Mouse (Mus musculus): ENCODE measurements at regions not wholly inside any gene's neighbourhood (a gene's known extent, or its start where the extent isn't known, plus 50 kb on each side); places are given as distances from the start of the nearest gene placed in this dataset.
"Not testable (repeated sequence)": the region's sequence is repeated elsewhere in the genome, so short reads cannot be mapped to it uniquely, and the experiment has no call there.

DNA sequence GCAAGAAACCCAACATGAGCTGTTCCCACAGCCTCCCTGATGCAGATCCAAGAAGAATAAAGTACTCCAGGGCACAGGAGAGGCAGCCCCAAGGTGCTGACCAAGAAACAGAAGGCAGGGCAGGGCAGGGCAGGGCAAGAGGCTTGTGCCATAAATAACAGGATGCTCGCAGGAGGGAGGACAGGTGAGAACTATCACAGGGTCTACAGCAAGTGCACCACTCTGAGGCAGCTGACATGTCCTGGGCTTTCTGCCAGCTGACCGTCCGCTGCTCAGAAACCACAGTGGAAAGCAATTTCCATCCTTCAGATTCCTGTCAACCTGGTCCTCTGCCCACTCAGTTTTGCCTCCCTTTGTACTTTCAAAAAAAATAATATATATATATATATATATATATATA, 77.0 kb upstream of the Xcl1 start:
- H3K27ac ChIP-seq (ENCODE audit: low read depth): no peak overlapping the region
- TF ChIP-seq CTCF (IDR thresholded peaks at IDR 0.05; ENCODE audit: low read depth) (no peak), EP300 (IDR thresholded peaks at IDR 0.05; ENCODE audit: low read depth) (no peak)
- no peak for DNase-seq
- H3K36me3 ChIP-seq (replicated peaks; ENCODE audit: insufficient read depth, low read length): no peaks in the 10 kb centered on the region
- no peak overlapping the region for H3K4me3 ChIP-seq (ENCODE audit: low read depth, low read length)
- 70% methylated on average over 3 of the region's 3 CpGs for WGBS (ENCODE audit: insufficient replicate concordance)
- no peaks in the 10 kb centered on the region for H3K9me3 ChIP-seq (ENCODE audit: low read length)
- H3K9ac ChIP-seq (replicated peaks): no peak overlapping the region
- H3K4me1 ChIP-seq (ENCODE audit: insufficient read depth): no peaks in the 10 kb centered on the region
- H3K27me3 ChIP-seq (ENCODE audit: insufficient read depth, low read length): no peaks in the 10 kb centered on the region
- ATAC-seq: no peak
- H3K4me2 ChIP-seq (ENCODE audit: low read depth, low read length): no peak overlapping the region

DNA sequence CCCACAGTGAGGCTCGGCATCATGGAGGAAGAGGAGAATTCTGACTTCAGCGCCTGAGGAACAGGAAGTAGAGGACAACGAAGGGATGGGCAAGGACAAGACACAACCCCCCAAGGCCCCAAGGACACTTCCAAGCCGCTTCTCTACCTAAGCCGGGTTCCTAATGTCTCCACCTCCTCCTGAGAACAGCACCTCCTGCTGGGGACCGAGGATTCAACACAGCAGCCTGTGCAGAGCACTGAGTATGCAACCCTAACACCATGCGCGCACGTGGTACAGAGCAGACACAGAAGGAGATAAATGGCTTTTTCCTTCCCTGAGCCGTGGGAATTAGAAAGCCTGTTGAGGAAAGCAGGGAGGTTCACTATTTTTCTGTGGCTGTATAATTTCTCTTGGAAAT, 64.2 kb upstream of the Xcl1 start:
- WGBS (ENCODE audit: insufficient replicate concordance): 69% methylated on average over 10 of the region's 10 CpGs

DNA sequence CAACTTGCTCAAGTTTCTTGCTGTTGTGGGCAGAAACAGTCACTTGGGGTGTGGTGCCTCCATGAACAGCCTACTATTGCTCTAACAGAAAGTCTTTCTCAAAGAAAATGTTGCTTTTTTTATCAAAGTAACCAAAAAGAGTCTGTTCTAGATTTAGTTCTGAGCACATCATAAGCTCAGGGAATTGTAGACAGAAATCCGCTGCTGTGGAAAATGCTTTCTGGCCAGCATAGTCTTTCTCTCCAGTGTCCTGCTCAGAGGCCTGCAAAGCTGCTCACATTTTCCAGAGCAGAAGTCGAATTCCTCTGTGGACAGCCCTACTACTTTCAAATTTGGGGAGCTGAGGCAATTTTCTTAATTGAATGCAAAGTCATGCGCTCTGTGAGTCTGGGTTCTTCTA, 63.3 kb upstream of the Xcl1 start:
- 72% methylated on average over 3 of the region's 3 CpGs for WGBS (ENCODE audit: insufficient replicate concordance)
- no peak overlapping the region for H3K27ac ChIP-seq (ENCODE audit: low read depth)
- no peaks in the 10 kb centered on the region for H3K36me3 ChIP-seq (replicated peaks; ENCODE audit: insufficient read depth, low read length)
- no peak overlapping the region for H3K4me3 ChIP-seq (ENCODE audit: low read depth, low read length)
- ATAC-seq: no peak
- H3K9ac ChIP-seq (replicated peaks): no peak overlapping the region
- no peaks in the 10 kb centered on the region for H3K27me3 ChIP-seq (ENCODE audit: insufficient read depth, low read length)
- DNase-seq: no peak
- no peak overlapping the region for H3K4me2 ChIP-seq (ENCODE audit: low read depth, low read length)
- H3K4me1 ChIP-seq (ENCODE audit: insufficient read depth): no peaks in the 10 kb centered on the region
- TF ChIP-seq CTCF (IDR thresholded peaks at IDR 0.05; ENCODE audit: low read depth) (no peak), EP300 (IDR thresholded peaks at IDR 0.05; ENCODE audit: low read depth) (no peak)
- no peaks in the 10 kb centered on the region for H3K9me3 ChIP-seq (ENCODE audit: low read length)

More for the DNA sequence above, 64.2 kb upstream of the Xcl1 start:
- no peaks in the 10 kb centered on the region for H3K36me3 ChIP-seq (replicated peaks; ENCODE audit: insufficient read depth, low read length)
- no peak for ATAC-seq
- no peaks in the 10 kb centered on the region for H3K4me1 ChIP-seq (ENCODE audit: insufficient read depth)
- no peak overlapping the region for H3K4me3 ChIP-seq (ENCODE audit: low read depth, low read length)
- no peaks in the 10 kb centered on the region for H3K9me3 ChIP-seq (ENCODE audit: low read length)
- no peak overlapping the region for H3K4me2 ChIP-seq (ENCODE audit: low read depth, low read length)
- no peak overlapping the region for H3K9ac ChIP-seq (replicated peaks)
- H3K27ac ChIP-seq (ENCODE audit: low read depth): no peak overlapping the region
- no peaks in the 10 kb centered on the region for H3K27me3 ChIP-seq (ENCODE audit: insufficient read depth, low read length)
- DNase-seq: no peak
- TF ChIP-seq CTCF (IDR thresholded peaks at IDR 0.05; ENCODE audit: low read depth): peak; percentile 27; the same call in 1 of the 2 replicates
- TF ChIP-seq EP300 (IDR thresholded peaks at IDR 0.05; ENCODE audit: low read depth): no peak

DNA sequence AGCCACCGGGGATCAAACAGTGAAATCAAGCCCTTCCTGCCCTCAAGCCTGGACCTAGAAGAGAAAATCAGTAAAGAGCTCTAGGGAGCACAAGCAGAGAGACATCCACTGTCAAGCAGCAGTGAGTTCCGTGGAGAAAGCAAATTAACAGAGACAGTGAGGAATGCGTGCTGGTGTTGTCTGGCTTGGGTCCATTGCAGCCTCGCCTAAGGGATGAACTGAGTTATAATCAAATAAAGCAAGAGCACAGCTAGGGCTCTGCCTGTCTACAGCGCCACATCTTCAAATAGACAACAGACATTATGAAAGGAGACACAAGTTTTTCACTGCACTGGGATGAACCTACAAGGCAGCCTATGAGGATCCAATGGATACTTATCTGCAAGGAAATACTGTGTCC, 62.3 kb upstream of the Xcl1 start:
- Histone ChIP-seq H3K9ac (replicated peaks) (no peak overlapping the region), H3K27me3 (ENCODE audit: insufficient read depth, low read length) (no peaks in the 10 kb centered on the region), H3K4me1 (ENCODE audit: insufficient read depth) (no peaks in the 10 kb centered on the region), H3K4me3 (ENCODE audit: low read depth, low read length) (no peak overlapping the region), H3K9me3 (ENCODE audit: low read length) (no peaks in the 10 kb centered on the region), H3K27ac (ENCODE audit: low read depth) (no peak overlapping the region), H3K36me3 (replicated peaks; ENCODE audit: insufficient read depth, low read length) (no peaks in the 10 kb centered on the region), H3K4me2 (ENCODE audit: low read depth, low read length) (no peak overlapping the region)
- ATAC-seq (no peak), DNase-seq (no peak)
- WGBS (ENCODE audit: insufficient replicate concordance): 49% methylated on average over 5 of the region's 5 CpGs
- TF ChIP-seq CTCF (IDR thresholded peaks at IDR 0.05; ENCODE audit: low read depth): no peak
- TF ChIP-seq EP300 (IDR thresholded peaks at IDR 0.05; ENCODE audit: low read depth): no peak

DNA sequence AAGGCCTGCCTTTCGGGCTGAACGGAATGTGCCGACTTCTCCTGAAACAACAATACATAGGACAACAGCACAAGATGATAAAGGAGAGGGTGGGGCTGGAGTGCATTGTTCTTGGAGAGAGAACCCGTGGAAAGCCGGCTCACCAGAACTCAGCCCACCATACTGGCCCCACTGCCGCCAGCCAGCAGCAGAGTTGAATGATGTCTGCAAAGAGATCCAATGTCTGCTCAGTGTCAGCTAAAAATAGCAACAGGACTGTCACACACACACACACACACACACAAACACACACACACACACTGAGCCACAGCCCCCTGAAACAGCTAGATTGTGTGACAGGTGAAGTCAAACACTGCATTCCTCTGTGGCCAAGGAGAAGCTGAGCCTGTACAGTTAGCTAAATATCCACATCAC, 58.9 kb upstream of the Xcl1 start:
- WGBS (ENCODE audit: insufficient replicate concordance): 24% methylated on average over 6 of the region's 6 CpGs

DNA sequence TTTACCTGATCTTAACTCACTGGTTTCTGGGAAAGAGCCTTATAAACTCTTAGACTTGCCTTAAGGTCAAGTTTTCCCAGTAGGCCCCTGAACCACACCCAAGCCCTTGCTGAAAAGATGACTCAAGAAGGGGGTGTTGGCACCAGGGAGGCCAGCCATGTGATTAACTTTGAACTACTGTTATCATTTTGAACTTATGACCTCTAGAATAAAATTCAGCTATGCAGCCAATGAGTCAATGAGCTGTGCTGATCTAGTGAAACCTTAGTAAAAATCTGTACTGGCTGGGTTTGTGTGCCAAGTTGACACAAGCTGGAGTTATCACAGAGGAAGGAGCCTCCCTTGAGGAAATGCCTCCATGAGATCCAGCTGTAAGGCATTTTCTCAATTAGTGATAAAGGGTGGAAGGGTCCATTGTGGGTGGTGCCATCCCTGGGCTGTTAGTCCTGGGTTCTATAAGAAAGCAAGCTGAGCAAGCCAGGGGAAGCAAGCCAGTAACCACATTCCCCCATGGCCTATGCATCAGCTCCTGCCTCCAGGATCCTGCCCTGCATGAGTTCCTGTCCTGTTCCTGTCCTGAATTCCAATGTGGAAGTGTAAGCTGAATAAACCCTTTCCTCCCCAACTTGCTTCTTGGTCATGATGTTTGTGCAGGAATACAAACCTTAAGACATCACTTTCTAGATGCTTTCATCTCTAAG, 58.0 kb upstream of the Xcl1 start:
- H3K27ac ChIP-seq (ENCODE audit: low read depth); H3K9me3 ChIP-seq (ENCODE audit: low read length); H3K9ac ChIP-seq (replicated peaks); H3K36me3 ChIP-seq (replicated peaks; ENCODE audit: insufficient read depth, low read length); H3K4me3 ChIP-seq (ENCODE audit: low read depth, low read length); ATAC-seq; H3K4me1 ChIP-seq (ENCODE audit: insufficient read depth); H3K4me2 ChIP-seq (ENCODE audit: low read depth, low read length); H3K27me3 ChIP-seq (ENCODE audit: insufficient read depth, low read length); DNase-seq: not testable (repeated sequence)
- TF ChIP-seq EP300 (IDR thresholded peaks at IDR 0.05; ENCODE audit: low read depth): peak; percentile 12; the same call in 1 of the 2 replicates

More for the DNA sequence above, 58.9 kb upstream of the Xcl1 start:
- H3K9me3 ChIP-seq (ENCODE audit: low read length): no peaks in the 10 kb centered on the region
- H3K4me2 ChIP-seq (ENCODE audit: low read depth, low read length): no peak overlapping the region
- H3K36me3 ChIP-seq (replicated peaks; ENCODE audit: insufficient read depth, low read length): no peaks in the 10 kb centered on the region
- TF ChIP-seq CTCF (IDR thresholded peaks at IDR 0.05; ENCODE audit: low read depth) (no peak), EP300 (IDR thresholded peaks at IDR 0.05; ENCODE audit: low read depth) (no peak)
- no peak overlapping the region for H3K9ac ChIP-seq (replicated peaks)
- H3K27ac ChIP-seq (ENCODE audit: low read depth): no peak overlapping the region
- no peak for DNase-seq
- H3K4me1 ChIP-seq (ENCODE audit: insufficient read depth): no peaks in the 10 kb centered on the region
- H3K4me3 ChIP-seq (ENCODE audit: low read depth, low read length): no peak overlapping the region
- ATAC-seq: no peak
- no peaks in the 10 kb centered on the region for H3K27me3 ChIP-seq (ENCODE audit: insufficient read depth, low read length)

DNA sequence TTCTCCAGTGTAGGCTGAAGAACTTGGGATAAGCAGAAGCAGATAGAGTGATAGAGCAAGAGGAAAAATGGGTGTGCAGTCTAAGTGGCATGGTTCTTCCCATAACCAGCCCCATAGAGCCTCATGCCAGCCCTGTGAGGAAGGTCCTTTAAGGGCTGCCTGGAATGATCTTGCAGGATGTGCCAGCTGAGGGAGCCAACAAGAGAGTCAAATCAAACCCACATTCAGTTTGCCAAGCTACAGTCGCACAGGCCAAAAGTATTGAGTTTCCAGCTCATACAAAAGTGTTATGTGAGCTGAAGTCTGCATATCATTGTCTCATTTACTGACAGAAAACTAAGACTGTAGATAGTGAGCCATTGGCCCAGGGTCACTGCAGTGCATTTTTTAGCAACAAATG, 53.7 kb upstream of the Xcl1 start:
- TF ChIP-seq CTCF (IDR thresholded peaks at IDR 0.05; ENCODE audit: low read depth) (no peak), EP300 (IDR thresholded peaks at IDR 0.05; ENCODE audit: low read depth) (no peak)
- no peak for ATAC-seq
- WGBS (ENCODE audit: insufficient replicate concordance): 87% methylated on average over 1 of the region's 1 CpGs

More for the DNA sequence above, 53.7 kb upstream of the Xcl1 start:
- no peak overlapping the region for H3K27ac ChIP-seq (ENCODE audit: low read depth)
- H3K9ac ChIP-seq (replicated peaks): no peak overlapping the region
- H3K9me3 ChIP-seq (ENCODE audit: low read length): no peaks in the 10 kb centered on the region
- H3K4me1 ChIP-seq (ENCODE audit: insufficient read depth): no peaks in the 10 kb centered on the region
- H3K27me3 ChIP-seq (ENCODE audit: insufficient read depth, low read length): no peaks in the 10 kb centered on the region
- DNase-seq: no peak
- no peak overlapping the region for H3K4me3 ChIP-seq (ENCODE audit: low read depth, low read length)
- no peaks in the 10 kb centered on the region for H3K36me3 ChIP-seq (replicated peaks; ENCODE audit: insufficient read depth, low read length)
- H3K4me2 ChIP-seq (ENCODE audit: low read depth, low read length): no peak overlapping the region

Measured in liver, postnatal 0 days (tissue).